In the genomic region with DNA sequence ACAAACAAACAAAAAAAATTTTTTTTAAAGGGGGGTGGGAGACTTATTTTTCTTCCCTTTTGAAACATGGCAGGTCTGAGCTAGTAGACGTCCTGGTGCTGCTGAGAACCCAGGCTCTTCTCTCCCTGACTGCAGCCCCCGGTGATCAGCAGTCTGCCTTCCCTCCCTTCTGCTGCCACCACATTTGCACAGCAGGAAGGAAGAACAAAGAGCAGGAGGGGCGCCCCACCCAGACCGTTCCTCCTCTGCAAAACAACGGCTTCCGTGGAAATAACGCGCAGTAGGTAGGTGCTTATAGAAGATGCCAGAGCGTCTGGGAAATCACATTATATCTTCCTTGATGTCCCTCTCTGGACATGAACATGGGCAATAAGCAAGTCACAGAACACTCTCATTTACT, we compare ENCODE assay signal across 12 mouse cellular contexts. TPM values are rescaled to one million over a fixed set of nuclear protein-coding genes. Genes with fewer than 3 reads are reported as not detected.
DNase-seq lines count a peak whose midpoint lies in the region; ATAC-seq lines count a peak whose summit lies in the region.
"Had no signal": no experiment of that assay in that cellular context is flagged by ENCODE, and none has a peak within 500 bp of the region (broad histone marks: within the 10 kb centered on the region; RNA-seq: fewer than 3 reads in every experiment).

No protein-coding gene starts in this region.

- H3K4me2 ChIP-seq in hindbrain, embryonic 16.5 days (ENCODE audit: low read length) = no peak overlapping the region
- peak overlapping the region; percentile 14; the same call in 1 of the 2 replicates for H3K4me2 ChIP-seq in liver, embryonic 13.5 days
- H3K4me2 ChIP-seq: neural tube, embryonic 12.5 days had no signal

- no peaks in the 10 kb centered on the region for H3K36me3 ChIP-seq in hindbrain, embryonic 10.5 days
- H3K36me3 ChIP-seq in hindbrain, embryonic 16.5 days (ENCODE audit: control insufficient read depth, insufficient read depth, low read length) = no peaks in the 10 kb centered on the region
- H3K36me3 ChIP-seq in liver, embryonic 13.5 days = no peaks in the 10 kb centered on the region
- H3K36me3 ChIP-seq: G1E had no signal

- H3K4me3 ChIP-seq in hindbrain, embryonic 10.5 days = no peak overlapping the region
- H3K4me3 ChIP-seq in hindbrain, embryonic 16.5 days (ENCODE audit: low read length) = no peak overlapping the region
- H3K4me3 ChIP-seq in liver, embryonic 13.5 days (replicated peaks) = no peak overlapping the region
- H3K4me3 ChIP-seq: neural tube, embryonic 12.5 days had no signal

- no peaks in the 10 kb centered on the region for H3K9me3 ChIP-seq in hindbrain, embryonic 10.5 days
- no peaks in the 10 kb centered on the region for H3K9me3 ChIP-seq in hindbrain, embryonic 16.5 days (ENCODE audit: control insufficient read depth, low read length)
- 0 out of 2 replicates have a peak, but pooled peaks cover 2% of the 10 kb centered on the region for H3K9me3 ChIP-seq in liver, embryonic 13.5 days (replicated peaks)
- H3K9me3 ChIP-seq: neural tube, embryonic 12.5 days had no signal

- H3K27me3 ChIP-seq in hindbrain, embryonic 10.5 days (ENCODE audit: insufficient read depth, poor library complexity, severe bottlenecking) = no peaks in the 10 kb centered on the region
- H3K27me3 ChIP-seq in hindbrain, embryonic 16.5 days (replicated peaks; ENCODE audit: control insufficient read depth, insufficient read depth, low read length) = no peaks in the 10 kb centered on the region
- no peaks in the 10 kb centered on the region for H3K27me3 ChIP-seq in liver, embryonic 13.5 days
- H3K27me3 ChIP-seq: neural tube, embryonic 12.5 days had no signal

- H3K27ac ChIP-seq in hindbrain, embryonic 10.5 days = peak overlapping the region; percentile 88
- no peak overlapping the region for H3K27ac ChIP-seq in hindbrain, embryonic 16.5 days (ENCODE audit: low read depth, low read length)
- no peak overlapping the region for H3K27ac ChIP-seq in liver, embryonic 13.5 days
- H3K27ac ChIP-seq: neural tube, embryonic 12.5 days had no signal

- no peak for DNase-seq in hindbrain, embryonic 10.5 days (ENCODE audit: low spot score)
- peak; percentile 67 for DNase-seq in ES-CJ7 (ENCODE audit: low read depth, low spot score)
- no peak for DNase-seq in liver, embryonic 13.5 days
- DNase-seq in thymus, adult 18-20 months = peak; percentile 67 to 80
- DNase-seq in left cerebral cortex, adult 8-10 months (ENCODE audit: low spot score in 2 of 2) = no peak
- no peak for DNase-seq in cerebellum, adult 8-10 months
- no peak for DNase-seq in urinary bladder, postnatal 36 days (ENCODE audit: low spot score in 2 of 2)
- DNase-seq: adrenal gland, postnatal 10 days had no signal

- 63% methylated on average over 9 of the region's 9 CpGs for WGBS in hindbrain, embryonic 10.5 days
- 41% methylated on average over 9 of the region's 9 CpGs for WGBS in hindbrain, embryonic 16.5 days
- WGBS in liver, embryonic 13.5 days (ENCODE audit: insufficient replicate concordance) = 21% methylated on average over 9 of the region's 9 CpGs

- no peak overlapping the region for H3K9ac ChIP-seq in hindbrain, embryonic 16.5 days (ENCODE audit: low read depth, low read length)
- no peak overlapping the region for H3K9ac ChIP-seq in liver, embryonic 13.5 days
- H3K9ac ChIP-seq: neural tube, embryonic 12.5 days had no signal

- peaks cover 30% of the 10 kb centered on the region for H3K4me1 ChIP-seq in hindbrain, embryonic 10.5 days (replicated peaks)
- H3K4me1 ChIP-seq in hindbrain, embryonic 16.5 days (ENCODE audit: control insufficient read depth, insufficient read depth, low read depth, low read length) = peaks cover 5% of the 10 kb centered on the region; the same call in 1 of the 2 replicates
- peaks cover 6% of the 10 kb centered on the region; the same call in 1 of the 2 replicates for H3K4me1 ChIP-seq in liver, embryonic 13.5 days (replicated peaks)

- no peak for ATAC-seq in hindbrain, embryonic 16.5 days
- no peak for ATAC-seq in liver, embryonic 13.5 days (ENCODE audit: low read depth)
- ATAC-seq: forebrain, embryonic 16.5 days had no signal

RNA-seq across cellular contexts. Expression of gene Lyrm7, which starts 16.3 kb away (rescaled TPM):
- polyA plus RNA-seq in hindbrain, embryonic 10.5 days (2016; fragmentation: Nextera tagmentation; extraction: Ambion mirVana) = 3.0 and 5.2 TPM in 2 replicates
- 10.4 and 10.6 TPM in 2 replicates for polyA plus RNA-seq in hindbrain, embryonic 16.5 days (2015; fragmentation: Nextera tagmentation; extraction: Ambion mirVana)
- 5.6 and 6.9 TPM in 2 replicates for polyA plus RNA-seq in liver, embryonic 13.5 days (2015; fragmentation: Nextera tagmentation; extraction: Ambion mirVana)
- 10 to 100 TPM; 23.4 to 37.9 (median 27.9) TPM for total RNA-seq in left cerebral cortex, adult 8-10 months (2022)

RNA-seq across cellular contexts. Expression of gene Hint1, which starts 21.8 kb away (rescaled TPM):
- polyA plus RNA-seq in hindbrain, embryonic 10.5 days (2016; fragmentation: Nextera tagmentation; extraction: Ambion mirVana) = 626 and 627 TPM in 2 replicates
- polyA plus RNA-seq in hindbrain, embryonic 16.5 days (2015; fragmentation: Nextera tagmentation; extraction: Ambion mirVana) = 728 and 827 TPM in 2 replicates
- 519 and 540 TPM in 2 replicates for polyA plus RNA-seq in liver, embryonic 13.5 days (2015; fragmentation: Nextera tagmentation; extraction: Ambion mirVana)
- total RNA-seq in left cerebral cortex, adult 8-10 months (2022) = 100 to 1,000 TPM; 204 to 277 (median 234) TPM

RNA-seq across cellular contexts. Expression of gene Cdc42se2, which starts 56.9 kb away (rescaled TPM):
- polyA plus RNA-seq in hindbrain, embryonic 10.5 days (2016; fragmentation: Nextera tagmentation; extraction: Ambion mirVana) = 212 and 247 TPM in 2 replicates
- polyA plus RNA-seq in hindbrain, embryonic 16.5 days (2015; fragmentation: Nextera tagmentation; extraction: Ambion mirVana) = 136 and 147 TPM in 2 replicates
- 19.2 and 22.3 TPM in 2 replicates for polyA plus RNA-seq in liver, embryonic 13.5 days (2015; fragmentation: Nextera tagmentation; extraction: Ambion mirVana)
- 100 to 1,000 TPM; 112 to 138 (median 115) TPM for total RNA-seq in left cerebral cortex, adult 8-10 months (2022)

RNA-seq across cellular contexts. Expression of gene Gpx3, which starts 57.8 kb away (rescaled TPM):
- polyA plus RNA-seq in hindbrain, embryonic 10.5 days (2016; fragmentation: Nextera tagmentation; extraction: Ambion mirVana) = 108 and 121 TPM in 2 replicates
- polyA plus RNA-seq in hindbrain, embryonic 16.5 days (2015; fragmentation: Nextera tagmentation; extraction: Ambion mirVana) = 78.5 and 78.8 TPM in 2 replicates
- 20.9 and 26.3 TPM in 2 replicates for polyA plus RNA-seq in liver, embryonic 13.5 days (2015; fragmentation: Nextera tagmentation; extraction: Ambion mirVana)
- 10 to 100 TPM in 2 of 4 experiments, 1 to 10 TPM in 2; 7.5 to 12.5 (median 10.4) TPM for total RNA-seq in left cerebral cortex, adult 8-10 months (2022)
- total RNA-seq: G1E had no signal
- polyA plus RNA-seq: G1E had no signal

Comparison
In these comparisons a context has a peak if more than half of its experiments do, and no peak if none do; other contexts are left out.
1. DNase-seq: peak in ES-CJ7 (single experiment) and thymus, adult 18-20 months (2 of 2); none in hindbrain, embryonic 10.5 days (single experiment), liver, embryonic 13.5 days (single experiment), left cerebral cortex, adult 8-10 months (0 of 2), cerebellum, adult 8-10 months (single experiment) and urinary bladder, postnatal 36 days (0 of 2).